Mouse (Mus musculus): ENCODE results near the gene Bag3.
"Not testable (repeated sequence)": the region's sequence is repeated elsewhere in the genome, so short reads cannot be mapped to it uniquely, and the experiment has no call there.

Bag3 gene

GRCm38 (mm10) chr7:128538196-128538595, 14.8 kb downstream of the Bag3 start:
- DNase-seq (ENCODE audit: low spot score): no peak

DNA sequence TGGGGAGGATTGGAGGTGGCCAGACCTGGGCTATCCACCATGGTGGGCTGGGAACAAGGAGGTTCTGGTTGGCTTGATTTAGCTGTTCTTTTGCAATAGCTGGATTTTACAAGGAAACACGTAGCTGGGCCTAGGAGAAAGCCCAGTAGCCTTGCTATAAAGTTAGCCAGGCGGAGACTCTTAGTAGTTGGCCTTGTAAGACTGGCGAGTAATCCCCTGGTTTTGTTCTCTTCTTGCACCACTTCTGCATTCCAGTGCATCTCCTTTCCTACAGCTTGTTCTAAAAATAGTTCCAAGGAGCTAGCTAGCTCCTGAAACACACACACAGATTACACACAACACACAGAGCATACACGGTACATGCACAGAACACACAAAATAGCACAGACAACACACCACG, 15.4 kb downstream of the Bag3 start:
- DNase-seq (ENCODE audit: low spot score): no peak

DNA sequence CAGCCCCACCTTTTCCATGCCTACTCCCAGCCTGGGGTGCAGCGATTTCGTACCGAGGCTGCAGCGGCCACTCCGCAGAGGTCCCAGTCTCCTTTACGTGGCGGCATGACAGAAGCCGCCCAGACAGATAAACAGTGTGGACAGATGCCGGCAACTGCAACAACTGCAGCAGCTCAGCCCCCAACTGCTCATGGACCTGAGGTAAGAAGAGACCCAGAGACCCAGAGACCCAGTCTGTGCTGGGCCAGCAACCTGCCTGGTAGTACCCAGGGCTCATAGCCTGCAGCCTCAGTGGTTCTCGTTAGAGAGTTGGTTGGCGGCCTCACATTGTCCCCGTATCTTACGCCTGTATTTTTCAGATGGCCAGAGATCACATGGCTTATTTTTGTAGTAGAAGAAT, 16.7 kb downstream of the Bag3 start:
- DNase-seq (ENCODE audit: low spot score): no peak

DNA sequence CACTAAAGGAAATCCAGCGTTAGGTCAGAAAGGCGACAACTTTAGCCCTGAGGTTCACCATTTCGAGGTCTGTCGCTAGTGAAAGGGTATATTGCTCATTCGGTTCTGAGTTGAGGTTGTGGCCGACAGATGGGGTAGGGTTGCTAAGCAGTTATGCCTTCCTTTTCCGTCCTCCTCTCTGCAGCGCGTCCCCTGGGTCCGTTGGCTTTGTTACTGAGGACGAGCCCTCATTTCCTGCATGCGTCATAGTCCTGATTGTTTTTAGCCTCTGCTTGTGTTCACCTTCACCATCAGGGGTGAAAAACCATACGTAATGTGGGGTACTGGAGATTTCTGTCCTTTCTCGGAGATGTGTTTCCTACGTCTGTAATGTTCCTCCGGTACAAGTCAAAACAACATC, 17.3 kb downstream of the Bag3 start:
- DNase-seq (ENCODE audit: low spot score): no peak

DNA sequence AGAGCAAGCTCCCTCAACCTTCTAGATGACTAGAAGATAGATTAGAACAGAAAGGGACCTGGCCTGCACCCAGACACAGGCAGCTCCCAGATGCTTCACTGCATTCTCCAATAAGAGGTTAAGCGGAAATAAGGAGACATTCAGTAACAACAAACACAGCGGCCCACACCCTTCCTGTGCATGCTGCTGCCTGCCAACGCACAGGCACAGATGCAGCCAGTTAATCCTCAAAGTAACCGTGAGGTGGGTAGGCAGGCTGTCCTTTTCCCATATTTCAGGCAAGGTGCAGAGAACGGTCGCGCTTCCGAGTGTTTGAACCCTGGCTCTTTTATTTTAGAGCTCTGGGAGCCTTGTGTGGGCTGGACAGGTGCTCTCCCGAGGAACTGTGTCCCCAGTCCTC, 17.8 kb downstream of the Bag3 start:
- no peak for DNase-seq (ENCODE audit: low spot score)

DNA sequence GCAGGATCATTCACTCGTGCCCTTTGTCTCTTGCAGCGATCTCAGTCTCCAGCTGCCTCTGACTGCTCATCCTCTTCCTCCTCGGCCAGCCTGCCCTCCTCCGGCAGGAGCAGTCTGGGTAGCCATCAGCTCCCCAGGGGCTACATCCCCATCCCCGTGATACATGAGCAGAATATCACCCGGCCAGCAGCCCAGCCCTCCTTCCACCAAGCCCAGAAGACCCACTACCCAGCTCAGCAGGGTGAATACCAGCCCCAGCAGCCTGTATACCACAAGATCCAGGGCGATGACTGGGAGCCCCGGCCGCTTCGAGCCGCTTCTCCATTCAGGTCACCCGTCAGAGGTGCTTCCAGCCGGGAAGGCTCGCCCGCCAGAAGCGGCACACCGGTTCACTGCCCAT, 18.4 kb downstream of the Bag3 start:
- DNase-seq (ENCODE audit: low spot score): no peak

- no peak for DNase-seq (ENCODE audit: low spot score)
These were observed 19.1 kb downstream of the Bag3 start for GRCm38 (mm10) chr7:128542488-128542887.

- no peak for DNase-seq (ENCODE audit: low spot score)
These were observed 19.9 kb downstream of the Bag3 start for GRCm38 (mm10) chr7:128543148-128543855.

DNA sequence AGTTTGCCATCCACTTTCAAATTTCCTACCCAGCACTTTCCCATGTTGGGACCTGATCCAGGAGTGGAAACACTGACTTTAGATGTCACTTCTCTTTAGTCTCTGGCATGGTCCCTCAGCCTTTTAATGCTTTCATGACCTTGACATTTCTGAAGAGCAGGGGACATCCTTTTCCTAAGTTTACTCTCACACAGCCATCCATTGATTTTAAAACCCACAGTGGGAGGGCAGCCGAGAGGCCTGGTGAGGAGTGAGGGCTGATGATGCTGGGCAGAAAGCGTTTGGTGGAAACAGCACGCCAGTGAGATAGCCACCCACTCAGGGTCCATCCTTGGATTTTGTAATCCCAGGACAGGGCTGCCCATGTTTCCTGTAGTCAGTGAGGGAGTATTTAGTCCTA, 20.5 kb downstream of the Bag3 start:
- no peak for DNase-seq (ENCODE audit: low spot score)

DNA sequence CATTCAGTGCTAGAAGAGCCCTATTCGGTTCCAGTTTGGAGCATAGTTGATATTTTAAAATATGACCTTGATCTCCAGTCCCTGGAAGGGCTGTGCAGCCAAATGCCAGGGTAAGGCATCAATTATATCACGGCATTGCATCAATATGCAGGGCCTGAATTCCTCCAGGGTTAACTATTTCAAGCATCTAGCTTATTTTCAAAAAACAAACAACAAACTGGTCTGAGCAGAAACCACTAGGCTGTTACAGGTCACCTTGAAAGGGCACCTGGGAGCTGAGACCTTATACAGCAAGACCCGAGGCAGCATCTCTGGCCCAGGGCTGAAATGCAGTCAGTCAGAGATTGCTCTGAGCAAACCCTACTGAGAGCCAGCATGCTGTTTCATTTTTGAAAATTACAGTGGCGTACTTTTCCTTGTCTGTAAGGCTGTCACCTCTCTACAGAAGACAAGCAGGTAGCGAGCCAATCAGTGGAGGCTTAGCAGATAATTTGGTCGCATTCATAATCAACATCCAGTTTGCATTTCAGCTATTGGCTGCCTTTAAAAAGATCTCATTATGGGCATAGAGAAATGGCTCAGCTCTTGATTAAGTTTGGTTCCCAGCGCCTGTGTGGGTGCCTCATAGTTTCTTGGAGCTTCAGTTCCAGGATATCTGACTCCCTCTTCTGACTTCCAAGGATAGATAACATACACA, 21.3 kb downstream of the Bag3 start:
- DNase-seq (ENCODE audit: low spot score): no peak

DNA sequence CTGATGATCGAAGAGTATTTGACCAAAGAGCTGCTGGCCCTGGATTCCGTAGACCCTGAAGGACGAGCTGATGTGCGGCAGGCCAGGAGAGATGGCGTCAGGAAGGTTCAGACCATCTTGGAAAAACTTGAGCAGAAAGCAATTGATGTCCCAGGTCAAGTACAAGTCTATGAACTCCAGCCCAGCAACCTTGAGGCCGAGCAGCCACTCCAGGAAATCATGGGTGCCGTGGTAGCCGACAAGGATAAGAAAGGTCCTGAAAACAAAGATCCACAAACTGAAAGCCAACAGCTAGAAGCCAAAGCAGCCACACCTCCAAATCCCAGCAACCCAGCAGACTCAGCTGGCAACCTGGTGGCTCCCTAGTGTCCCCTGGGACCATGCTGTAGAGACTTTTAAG, 22.6 kb downstream of the Bag3 start:
- DNase-seq (ENCODE audit: low spot score): no peak

DNA sequence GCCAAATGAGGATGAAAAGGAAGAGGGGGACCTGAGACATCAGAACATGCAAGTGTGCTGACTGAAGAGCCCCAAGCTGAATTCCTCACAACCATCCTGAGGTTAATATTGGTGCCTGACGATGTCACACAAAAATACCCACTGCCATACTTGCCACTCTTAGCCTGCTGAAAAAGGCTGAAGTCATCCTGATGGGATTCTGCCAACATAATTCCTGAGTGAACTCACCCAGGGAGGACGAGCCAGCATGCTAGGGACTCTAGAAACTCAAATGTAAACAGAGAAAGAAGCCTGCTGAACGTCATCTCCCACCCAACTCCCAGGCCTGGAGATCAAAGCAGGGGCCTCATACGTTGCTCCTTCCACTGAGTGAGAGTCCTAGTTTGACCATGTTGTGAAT, 25.7 kb downstream of the Bag3 start:
- no peak for DNase-seq (ENCODE audit: low spot score)

- peak; percentile 59 for DNase-seq (ENCODE audit: low spot score)
These were observed 27.1 kb downstream of the Bag3 start for GRCm38 (mm10) chr7:128550328-128551086.

GRCm38 (mm10) chr7:128551087-128551457, 27.7 kb downstream of the Bag3 start:
- DNase-seq (ENCODE audit: low spot score): no peak

DNA sequence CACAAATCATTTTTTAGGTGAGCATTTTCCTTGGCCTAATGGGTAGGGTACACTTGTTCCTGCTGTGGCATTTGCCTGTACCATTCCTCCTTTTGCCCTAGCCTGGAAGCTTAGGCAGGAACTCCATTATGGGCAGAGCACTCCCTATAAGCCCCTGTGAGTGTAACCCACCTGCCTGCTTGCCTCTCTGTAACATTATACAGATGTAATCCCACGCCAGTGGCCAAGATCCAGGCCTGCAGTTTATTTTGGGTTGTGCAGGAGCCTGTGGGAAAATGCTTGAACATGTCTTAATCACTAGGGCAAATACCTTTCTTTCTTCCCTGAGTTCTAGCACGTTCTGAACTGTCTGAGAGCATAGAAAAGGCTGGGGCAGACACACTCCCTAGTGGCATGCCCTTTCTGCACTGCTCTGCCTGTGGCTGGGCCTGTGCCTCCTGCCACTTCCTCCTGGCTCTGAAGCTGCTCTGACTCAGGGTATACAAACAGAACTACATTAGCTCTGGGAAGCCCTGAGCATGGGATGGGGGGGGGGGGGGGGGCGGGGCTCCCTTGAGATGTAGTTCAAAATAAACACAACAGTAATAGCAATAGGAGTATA, 29.8 kb downstream of the Bag3 start:
- no peak for DNase-seq (ENCODE audit: low spot score)

GRCm38 (mm10) chr7:128554502-128554901, 31.1 kb downstream of the Bag3 start:
- DNase-seq (ENCODE audit: low spot score): no peak

DNA sequence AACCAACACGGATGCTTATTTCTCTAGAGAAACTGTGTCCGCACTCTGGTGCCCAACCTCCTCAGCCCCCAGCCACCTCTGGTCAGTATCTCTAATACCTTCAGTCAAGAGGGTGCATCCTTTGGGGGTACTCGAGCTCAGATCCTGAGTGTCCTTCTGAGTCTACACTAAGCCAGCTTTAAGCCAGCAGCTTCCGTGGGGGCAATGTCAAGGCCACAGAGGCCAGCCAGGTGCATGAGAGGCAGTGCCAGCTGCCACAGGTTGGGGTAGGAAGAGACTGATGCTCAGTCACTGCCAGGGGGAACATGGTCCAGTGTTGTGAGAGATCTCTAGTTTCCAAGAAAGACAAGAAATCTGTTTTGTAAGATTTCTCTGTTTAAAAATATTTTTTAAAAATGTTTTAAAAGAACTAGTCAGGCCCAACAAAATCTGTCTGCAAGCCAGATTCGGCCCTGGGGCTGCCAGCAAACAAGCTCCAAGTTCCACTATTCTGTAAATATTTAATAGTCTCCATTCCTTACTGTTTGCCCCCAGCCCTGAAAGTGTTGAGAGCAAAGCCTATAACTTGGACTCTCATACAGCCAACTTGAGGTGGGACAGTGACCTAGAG, 31.8 kb downstream of the Bag3 start:
- DNase-seq (ENCODE audit: low spot score): no peak

DNA sequence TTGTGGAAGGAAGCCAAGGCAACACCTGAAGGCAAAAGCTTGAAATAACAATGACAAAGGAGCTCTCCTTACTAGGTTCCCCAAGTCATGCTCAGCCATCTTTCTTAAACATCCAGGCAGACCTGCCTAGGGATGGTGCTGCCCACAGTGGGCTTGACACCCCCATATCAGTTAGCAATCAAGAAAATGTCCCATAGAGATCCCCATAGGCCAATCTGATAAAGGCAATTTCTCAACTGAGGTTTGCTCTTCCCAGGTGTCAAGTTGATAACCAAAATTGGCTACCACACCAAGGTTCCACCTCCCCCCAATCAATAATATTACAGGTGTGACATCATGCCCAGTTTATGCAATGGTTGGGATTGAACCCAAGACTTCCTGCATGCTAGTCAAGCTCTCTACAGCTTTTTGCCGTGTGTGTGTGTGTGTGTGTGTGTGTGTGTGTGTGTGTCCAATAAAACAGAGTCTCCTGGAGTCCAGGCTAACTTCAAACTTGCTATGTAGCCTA, 33.6 kb downstream of the Bag3 start:
- DNase-seq (ENCODE audit: low spot score): no peak

GRCm38 (mm10) chr7:128563373-128563772, 40.0 kb downstream of the Bag3 start:
- peak; percentile 75 for DNase-seq (ENCODE audit: low spot score)

DNA sequence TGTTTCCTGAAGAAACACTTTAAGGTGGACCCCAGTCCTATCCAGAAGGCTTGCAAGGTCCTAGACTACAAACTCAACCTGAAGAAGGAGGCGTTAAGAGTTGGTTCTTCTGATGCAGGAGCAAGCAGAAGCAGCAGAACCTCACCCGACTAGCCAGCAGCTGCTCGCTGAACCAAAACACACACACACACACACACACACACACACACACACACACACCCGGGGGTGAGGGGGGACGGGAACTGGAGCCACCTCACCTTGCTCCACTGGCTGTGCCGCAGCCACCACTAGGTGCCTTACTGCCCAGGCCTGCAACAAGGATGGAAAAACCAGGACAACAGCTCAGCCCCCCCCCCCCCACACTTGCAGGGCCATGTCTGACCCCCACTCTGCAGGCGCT, 42.9 kb downstream of the Bag3 start:
- no peak for DNase-seq (ENCODE audit: low spot score)

DNA sequence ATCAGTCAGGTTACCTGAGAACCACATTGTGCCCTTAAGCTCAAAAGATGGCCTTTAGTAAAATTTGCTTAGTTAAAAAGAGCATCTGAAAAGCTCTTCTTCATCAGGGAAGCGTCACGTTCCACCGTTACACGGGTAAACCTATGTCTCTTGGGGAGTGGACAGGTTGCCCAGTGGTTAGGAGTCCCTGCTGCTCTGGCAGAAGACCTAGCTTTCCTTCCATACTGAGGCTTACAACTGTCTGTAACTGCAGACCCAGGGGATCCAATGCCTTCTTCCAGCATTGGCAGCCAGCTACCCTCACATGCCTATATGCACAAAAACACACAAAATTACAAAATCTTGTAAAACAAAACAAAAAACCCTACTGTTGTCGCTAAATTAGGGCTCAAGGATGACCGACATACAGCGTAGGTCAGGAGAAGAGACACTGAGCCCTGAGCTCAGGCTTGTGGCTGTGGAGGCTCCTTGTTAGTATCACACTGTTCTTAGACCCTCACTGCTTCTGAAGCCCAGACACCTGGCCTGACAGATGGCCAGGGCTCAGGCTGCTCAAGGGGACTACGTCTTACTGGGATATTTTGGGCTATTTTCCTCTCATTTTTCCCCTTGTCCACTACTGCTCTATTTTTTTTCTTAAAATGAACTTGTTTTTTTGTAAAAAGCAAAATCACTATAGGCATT, 44.3 kb downstream of the Bag3 start:
- no peak for DNase-seq (ENCODE audit: low spot score)

DNA sequence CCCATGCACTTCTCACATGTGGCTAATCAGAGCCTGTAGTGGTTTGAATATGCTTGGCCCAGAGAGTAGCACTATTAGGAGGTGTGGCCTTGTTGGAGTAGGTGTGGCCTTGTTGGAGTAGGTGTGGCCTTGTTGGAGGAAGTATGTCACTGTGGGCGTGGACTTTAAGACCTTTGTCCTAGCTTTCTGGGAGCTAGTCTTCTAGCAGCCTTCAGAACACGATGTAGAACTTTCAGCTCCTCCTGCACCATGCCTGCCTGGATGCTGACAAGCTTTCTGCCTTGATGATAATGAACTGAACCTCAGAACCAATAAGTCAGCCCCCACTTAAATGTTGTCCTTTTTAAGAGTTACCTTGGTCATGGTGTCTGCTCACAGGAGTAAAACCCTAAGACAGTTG, 46.0 kb downstream of the Bag3 start:
- not testable (repeated sequence) for DNase-seq (ENCODE audit: low spot score)

Measured in embryo, embryonic 10 days (tissue).